Mouse (Mus musculus) G1E (cell line): ENCODE measurements around the gene Ranbp10.

Experiments
- CTCF ChIP-seq: IDR thresholded peaks from 2 replicates; pipeline ENCODE4 v1.5.1; 2012; ENCODE audit warnings: low read depth, low read length, inconsistent platforms, mixed read lengths
- GATA1 ChIP-seq: IDR thresholded peaks from 2 replicates; pipeline ENCODE4 v1.6.1; 2012; ENCODE audit warnings: borderline replicate concordance, low read length, inconsistent platforms, mixed read lengths

- no peak for TF ChIP-seq CTCF
- no peak for TF ChIP-seq GATA1
These were observed 1.6 kb downstream of the Ranbp10 start for GRCm38 (mm10) chr8:105825506-105825905.
